In the genomic region with DNA sequence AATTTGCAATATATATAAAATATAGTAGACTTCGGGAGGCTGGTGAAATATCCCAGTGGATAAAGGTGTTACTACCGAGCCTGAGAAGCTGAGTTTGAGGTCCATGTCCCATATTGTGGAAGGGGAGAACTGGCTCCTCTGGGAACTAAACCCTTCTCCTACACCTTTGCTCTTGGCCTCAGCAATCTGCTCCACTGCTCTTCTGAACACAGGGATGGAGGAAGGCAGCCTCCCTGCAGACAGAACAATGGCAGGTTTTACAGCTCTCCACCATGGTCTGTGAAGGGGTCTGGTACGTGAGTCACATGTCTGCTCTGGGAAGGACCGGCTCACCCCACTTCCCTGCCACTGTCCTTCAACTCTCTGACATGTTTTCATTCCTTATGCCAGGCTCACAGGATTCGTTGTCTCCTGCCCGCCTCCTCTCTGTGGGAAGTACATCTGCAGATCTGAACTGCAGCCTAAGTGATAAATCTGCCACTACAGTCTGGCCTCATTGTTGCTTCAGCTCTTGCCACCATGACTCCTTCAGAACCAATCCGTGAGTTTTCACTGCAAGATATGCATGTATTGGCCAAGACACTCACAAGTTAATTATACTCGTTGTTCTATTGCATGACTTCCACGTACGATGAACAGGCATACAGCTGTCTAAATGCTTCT, we compare ENCODE assay signal across 30 mouse cellular contexts.
DNase-seq lines count a peak whose midpoint lies in the region; ATAC-seq lines count a peak whose summit lies in the region.
"Had no signal": no experiment of that assay in that cellular context is flagged by ENCODE, and none has a peak within 500 bp of the region (broad histone marks: within the 10 kb centered on the region; RNA-seq: fewer than 3 reads in every experiment).

No protein-coding gene starts in this region.

- H3K4me2 ChIP-seq in hindbrain, embryonic 16.5 days (ENCODE audit: low read length): no peak overlapping the region
- no peak overlapping the region for H3K4me2 ChIP-seq in hindbrain, embryonic 12.5 days (replicated peaks)
- H3K4me2 ChIP-seq in neural tube, embryonic 12.5 days (replicated peaks): no peak overlapping the region
- H3K4me2 ChIP-seq: embryonic facial prominence, embryonic 13.5 days; limb, embryonic 15.5 days; liver, embryonic 15.5 days; lung, embryonic 15.5 days had no signal

- H3K27ac ChIP-seq in hindbrain, embryonic 16.5 days (ENCODE audit: low read depth, low read length): no peak overlapping the region
- H3K27ac ChIP-seq in hindbrain, embryonic 12.5 days: no peak overlapping the region
- H3K27ac ChIP-seq in neural tube, embryonic 12.5 days: no peak overlapping the region
- H3K27ac ChIP-seq: embryonic facial prominence, embryonic 13.5 days; hindbrain, postnatal 0 days; left cerebral cortex, adult 2 months; limb, embryonic 15.5 days; liver, embryonic 15.5 days; lung, embryonic 15.5 days had no signal

- no peaks in the 10 kb centered on the region for H3K36me3 ChIP-seq in hindbrain, embryonic 16.5 days (ENCODE audit: control insufficient read depth, insufficient read depth, low read length)
- no peaks in the 10 kb centered on the region for H3K36me3 ChIP-seq in hindbrain, embryonic 12.5 days
- H3K36me3 ChIP-seq in neural tube, embryonic 12.5 days: no peaks in the 10 kb centered on the region
- H3K36me3 ChIP-seq: embryonic facial prominence, embryonic 13.5 days; limb, embryonic 15.5 days; liver, embryonic 15.5 days; lung, embryonic 15.5 days had no signal

- no peaks in the 10 kb centered on the region; the same call in 1 of the 2 replicates for H3K9me3 ChIP-seq in hindbrain, embryonic 16.5 days (ENCODE audit: control insufficient read depth, low read length)
- H3K9me3 ChIP-seq in hindbrain, embryonic 12.5 days (replicated peaks): no peaks in the 10 kb centered on the region
- H3K9me3 ChIP-seq in neural tube, embryonic 12.5 days: no peaks in the 10 kb centered on the region
- H3K9me3 ChIP-seq: embryonic facial prominence, embryonic 13.5 days; limb, embryonic 15.5 days; liver, embryonic 15.5 days; lung, embryonic 15.5 days had no signal

- no peak overlapping the region for H3K4me3 ChIP-seq in hindbrain, embryonic 16.5 days (ENCODE audit: low read length)
- H3K4me3 ChIP-seq in hindbrain, embryonic 12.5 days: no peak overlapping the region
- H3K4me3 ChIP-seq in neural tube, embryonic 12.5 days: no peak overlapping the region
- H3K4me3 ChIP-seq: embryonic facial prominence, embryonic 13.5 days; left cerebral cortex, adult 2 months; limb, embryonic 15.5 days; liver, embryonic 15.5 days; lung, embryonic 15.5 days; megakaryocyte, embryonic 14.5 days; myocyte had no signal

- H3K4me1 ChIP-seq in hindbrain, embryonic 16.5 days (ENCODE audit: control insufficient read depth, insufficient read depth, low read depth, low read length): 0 out of 2 replicates have a peak, but pooled peaks cover 2% of the 10 kb centered on the region
- H3K4me1 ChIP-seq in hindbrain, embryonic 12.5 days: no peaks in the 10 kb centered on the region
- H3K4me1 ChIP-seq in neural tube, embryonic 12.5 days: peaks cover 5% of the 10 kb centered on the region; the same call in 1 of the 2 replicates
- H3K4me1 ChIP-seq: embryonic facial prominence, embryonic 13.5 days; limb, embryonic 15.5 days; liver, embryonic 15.5 days; lung, embryonic 15.5 days; megakaryocyte, embryonic 14.5 days had no signal

- WGBS in hindbrain, embryonic 16.5 days: 51% methylated on average over 10 of the region's 10 CpGs
- 66% methylated on average over 10 of the region's 10 CpGs for WGBS in hindbrain, embryonic 12.5 days
- 34% methylated on average over 10 of the region's 10 CpGs for WGBS in neural tube, embryonic 12.5 days

- H3K27me3 ChIP-seq in hindbrain, embryonic 16.5 days (replicated peaks; ENCODE audit: control insufficient read depth, insufficient read depth, low read length): no peaks in the 10 kb centered on the region
- no peaks in the 10 kb centered on the region for H3K27me3 ChIP-seq in hindbrain, embryonic 12.5 days
- H3K27me3 ChIP-seq in neural tube, embryonic 12.5 days (replicated peaks): no peaks in the 10 kb centered on the region
- H3K27me3 ChIP-seq: embryonic facial prominence, embryonic 13.5 days; limb, embryonic 15.5 days; liver, embryonic 15.5 days; lung, embryonic 15.5 days; megakaryocyte, embryonic 14.5 days had no signal

- ATAC-seq in hindbrain, embryonic 16.5 days: peak; percentile 48; the same call in 1 of the 2 replicates
- ATAC-seq in hindbrain, embryonic 12.5 days (ENCODE audit: low FRiP score): no peak
- ATAC-seq in neural tube, embryonic 12.5 days (ENCODE audit: low FRiP score, low read depth): peak; percentile 80; the same call in 1 of the 2 replicates
- ATAC-seq: forebrain, embryonic 14.5 days; hindbrain, postnatal 0 days; intestine, embryonic 16.5 days; midbrain, embryonic 16.5 days had no signal

- DNase-seq in adrenal gland, adult 2 months: peak; percentile 3
- no peak for DNase-seq in adrenal gland, postnatal 25 days
- peak; percentile 19 for DNase-seq in embryo, embryonic 10.5 days (ENCODE audit: low spot score)
- DNase-seq in T-cell, adult 2 months (ENCODE audit: low spot score): no peak
- no peak for DNase-seq in left cerebral cortex, adult 11 months (ENCODE audit: low spot score)
- DNase-seq: cerebellum, adult 8-10 months; cerebellum, postnatal 36 days; gastrocnemius, postnatal 36 days; heart, postnatal 36 days; kidney, adult 9 months; kidney, postnatal 36 days; left cerebral cortex, postnatal 4 days; lung, postnatal 36 days; retina, postnatal 1 day; right cerebral cortex, postnatal 4 days; thymus, postnatal 14 days had no signal

- H3K9ac ChIP-seq in hindbrain, embryonic 16.5 days (ENCODE audit: low read depth, low read length): no peak overlapping the region
- no peak overlapping the region for H3K9ac ChIP-seq in hindbrain, embryonic 12.5 days
- H3K9ac ChIP-seq in neural tube, embryonic 12.5 days: no peak overlapping the region
- H3K9ac ChIP-seq: embryonic facial prominence, embryonic 13.5 days; limb, embryonic 15.5 days; liver, embryonic 15.5 days; lung, embryonic 15.5 days had no signal

Comparison
In these comparisons a context has a peak if more than half of its experiments do, and no peak if none do; other contexts are left out.
1. DNase-seq: peak in adrenal gland, adult 2 months (single experiment) and embryo, embryonic 10.5 days (single experiment); none in adrenal gland, postnatal 25 days (single experiment), T-cell, adult 2 months (single experiment) and left cerebral cortex, adult 11 months (single experiment).